Mouse (Mus musculus): ENCODE measurements around the gene Tigar.

Gene Tigar

GRCm38 (mm10) chr6:127081820-127082219 lies 27.5 kb downstream of the Tigar start:
- DNase-seq (ENCODE audit: low spot score): no peak

DNA sequence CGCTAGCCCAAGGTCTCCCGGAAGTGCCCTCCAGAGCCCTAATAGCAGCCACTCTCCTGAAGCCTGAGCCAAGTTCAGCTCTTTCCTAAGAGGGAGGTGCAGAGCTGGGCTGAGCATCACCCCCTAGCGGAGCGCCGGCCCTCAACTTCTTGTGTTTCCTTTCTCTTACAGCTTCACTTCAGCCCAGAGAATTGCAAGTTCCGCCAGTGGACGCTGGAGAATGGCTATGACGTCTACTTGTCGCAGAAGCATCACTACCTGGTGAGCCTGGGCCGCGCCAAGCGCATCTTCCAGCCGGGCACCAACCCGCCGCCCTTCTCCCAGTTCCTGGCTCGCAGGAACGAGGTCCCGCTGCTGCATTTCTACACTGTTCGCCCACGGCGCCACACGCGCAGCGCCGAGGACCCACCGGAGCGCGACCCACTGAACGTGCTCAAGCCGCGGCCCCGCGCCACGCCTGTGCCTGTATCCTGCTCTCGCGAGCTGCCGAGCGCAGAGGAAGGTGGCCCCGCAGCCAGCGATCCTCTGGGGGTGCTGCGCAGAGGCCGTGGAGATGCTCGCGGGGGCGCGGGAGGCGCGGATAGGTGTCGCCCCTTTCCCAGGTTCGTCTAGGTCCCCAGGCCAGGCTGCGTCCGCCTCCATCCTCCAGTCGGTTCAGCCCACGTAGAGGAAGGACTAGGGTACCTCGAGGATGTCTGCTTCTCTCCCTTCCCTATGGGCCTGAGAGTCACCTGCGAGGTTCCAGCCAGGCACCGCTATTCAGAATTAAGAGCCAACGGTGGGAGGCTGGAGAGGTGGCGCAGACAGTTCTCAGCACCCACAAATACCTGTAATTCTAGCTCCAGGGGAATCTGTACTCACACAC lies 29.3 kb downstream of the Tigar start:
- no peak for DNase-seq (ENCODE audit: low spot score)

DNA sequence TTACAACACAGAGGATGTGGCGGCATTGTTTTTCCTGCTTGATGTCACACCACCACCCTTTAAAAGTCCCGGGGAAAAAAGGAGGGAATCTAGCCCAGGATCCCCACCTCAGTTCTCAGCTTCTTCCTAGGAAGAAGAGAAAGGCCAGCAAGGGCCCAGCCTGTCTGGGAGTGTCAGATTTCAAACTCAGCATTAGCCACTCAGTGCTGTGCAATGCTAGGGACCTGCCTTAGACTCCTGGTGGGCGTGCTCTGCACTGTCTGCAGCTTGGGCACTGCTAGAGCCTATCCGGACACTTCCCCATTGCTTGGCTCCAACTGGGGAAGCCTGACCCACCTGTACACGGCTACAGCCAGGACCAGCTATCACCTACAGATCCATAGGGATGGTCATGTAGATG lies 36.5 kb downstream of the Tigar start, which contains the start of gene Fgf23:
Fgf23 (plus strand) TSS at position 86 of the 400 bp plus-strand sequence.
- no peak for DNase-seq (ENCODE audit: low spot score)

- DNase-seq (ENCODE audit: low spot score): no peak
Measured at GRCm38 (mm10) chr6:127064815-127065214, 44.5 kb downstream of the Tigar start.

DNA sequence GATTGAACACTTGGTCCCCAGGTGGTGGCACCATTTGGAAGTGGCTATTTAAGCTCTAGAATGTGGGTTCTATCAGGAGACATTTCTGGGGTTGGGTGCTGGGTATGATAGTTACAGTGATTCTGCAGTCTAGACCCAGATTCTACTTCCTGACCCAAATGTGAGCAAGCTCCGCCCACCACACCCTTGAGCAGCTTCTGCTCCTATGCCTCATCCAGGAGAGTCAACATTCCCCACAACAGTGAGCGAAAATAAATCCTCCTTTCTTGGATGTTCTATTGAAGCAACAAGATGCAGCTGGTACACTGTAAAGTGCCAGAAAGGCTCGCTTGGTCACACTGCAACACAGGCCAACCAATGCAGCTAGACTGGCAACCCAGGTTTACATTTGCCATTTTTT lies 45.4 kb downstream of the Tigar start:
- DNase-seq (ENCODE audit: low spot score): no peak

GRCm38 (mm10) chr6:127059975-127060374 lies 49.4 kb downstream of the Tigar start:
- DNase-seq (ENCODE audit: low spot score): no peak

- DNase-seq (ENCODE audit: low spot score): no peak
Measured at GRCm38 (mm10) chr6:127056990-127057588, 52.3 kb downstream of the Tigar start.

DNA sequence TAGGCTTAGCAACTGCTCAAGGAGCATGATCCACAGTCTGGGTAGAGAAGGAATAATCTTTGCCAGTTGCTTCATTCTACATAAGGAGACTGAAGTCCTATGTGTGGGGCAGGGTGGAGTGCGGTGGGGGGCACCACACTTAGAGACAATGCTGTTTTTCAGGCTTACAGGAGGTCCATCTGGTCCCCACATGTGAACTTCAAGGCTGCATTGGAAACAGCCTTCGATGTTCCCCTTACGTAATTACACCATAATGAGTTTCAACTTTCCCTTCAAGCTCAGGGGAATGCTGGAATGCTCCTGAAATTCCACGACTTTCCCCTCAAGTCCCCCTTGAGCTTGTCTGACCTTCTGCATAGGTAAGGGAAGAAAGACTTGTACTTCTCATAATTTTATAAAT lies 58.5 kb downstream of the Tigar start:
- DNase-seq (ENCODE audit: low spot score): no peak

DNA sequence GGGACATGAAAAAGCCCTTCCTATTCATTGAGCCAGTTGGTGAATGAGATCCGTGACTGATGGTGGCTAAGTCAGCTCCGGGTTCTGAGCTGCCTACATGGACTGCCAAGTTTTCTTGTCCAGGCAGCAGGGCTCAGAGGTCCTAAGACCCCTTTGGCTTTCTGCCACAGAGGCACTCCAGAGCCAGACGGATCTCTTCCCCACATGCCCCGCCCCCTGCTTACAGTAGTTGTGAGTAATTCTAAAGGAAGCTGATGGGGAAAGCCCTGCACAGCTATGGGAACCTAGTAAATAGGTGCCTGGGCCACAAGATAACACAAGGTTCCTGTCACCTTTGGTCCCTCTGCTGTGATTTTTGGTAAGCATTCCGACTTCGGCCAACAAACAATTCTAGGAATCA lies 64.4 kb downstream of the Tigar start:
- no peak for DNase-seq (ENCODE audit: low spot score)
